Mouse (Mus musculus) embryonic facial prominence, embryonic 15.5 days (tissue): ENCODE results near the gene Trim25. TPM values are rescaled to one million over a fixed set of nuclear protein-coding genes. Genes with fewer than 3 reads are reported as not detected.
"Not testable (repeated sequence)": the region's sequence is repeated elsewhere in the genome, so short reads cannot be mapped to it uniquely, and the experiment has no call there.

Experiments used
- ATAC-seq: fragments of 200-750 bp; cut with Nextera tagmentation; 2 replicates; pipeline ENCODE4 v1.8.0; 2017; ENCODE audit warnings: low read depth, moderate TSS enrichment; ENCODE audit not compliant: insufficient number of reproducible peaks, low FRiP score, low TSS enrichment
- H3K27ac ChIP-seq: fragments of 300-500 bp; sonication (generic); replicated peaks from 2 replicates; pipeline ENCODE4 v1.5.1; 2015; ENCODE audit warnings: mild to moderate bottlenecking, inconsistent platforms
- H3K27me3 ChIP-seq: fragments of 300-500 bp; sonication (generic); 2 replicates; pipeline ENCODE4 v1.6.1; 2015; ENCODE audit warnings: inconsistent platforms
- H3K36me3 ChIP-seq: fragments of 300-500 bp; sonication (generic); 2 replicates; pipeline ENCODE4 v1.6.1; 2015; ENCODE audit warnings: mild to moderate bottlenecking, inconsistent platforms
- H3K4me1 ChIP-seq: fragments of 300-500 bp; sonication (generic); 2 replicates; pipeline ENCODE4 v1.6.1; 2015; ENCODE audit warnings: inconsistent platforms
- H3K4me2 ChIP-seq: fragments of 300-500 bp; sonication (generic); replicated peaks from 2 replicates; pipeline ENCODE4 v1.6.1; 2015; ENCODE audit warnings: mild to moderate bottlenecking, inconsistent platforms
- H3K4me3 ChIP-seq: fragments of 300-500 bp; sonication (generic); replicated peaks from 2 replicates; pipeline ENCODE4 v1.5.1; 2015; ENCODE audit warnings: mild to moderate bottlenecking, inconsistent platforms
- H3K9ac ChIP-seq: fragments of 300-500 bp; sonication (generic); 2 replicates; pipeline ENCODE4 v1.6.1; 2015; ENCODE audit warnings: inconsistent platforms
- H3K9me3 ChIP-seq: fragments of 300-500 bp; sonication (generic); replicated peaks from 2 replicates; pipeline ENCODE4 v1.6.1; 2016; ENCODE audit warnings: inconsistent platforms
- WGBS: fragments of 180-500 bp; shearing (Covaris S2); methylation state at CpG from one replicate; pipeline ENCODE4 v1.1.7; 2015; 5-methylcytosine and 5-hydroxymethylcytosine counted together
- polyA plus RNA-seq: library from polyadenylated mRNA; unstranded; fragments of >200 nt; fragmentation: Nextera tagmentation; extraction: Ambion mirVana; gene quantifications from 2 replicates; pipeline ENCODE4 v1.2.1, GENCODE M21; 2015

Gene Trim25
- polyA plus RNA-seq, 1 experiment from 2014 or later, result 13.4 TPM

DNA sequence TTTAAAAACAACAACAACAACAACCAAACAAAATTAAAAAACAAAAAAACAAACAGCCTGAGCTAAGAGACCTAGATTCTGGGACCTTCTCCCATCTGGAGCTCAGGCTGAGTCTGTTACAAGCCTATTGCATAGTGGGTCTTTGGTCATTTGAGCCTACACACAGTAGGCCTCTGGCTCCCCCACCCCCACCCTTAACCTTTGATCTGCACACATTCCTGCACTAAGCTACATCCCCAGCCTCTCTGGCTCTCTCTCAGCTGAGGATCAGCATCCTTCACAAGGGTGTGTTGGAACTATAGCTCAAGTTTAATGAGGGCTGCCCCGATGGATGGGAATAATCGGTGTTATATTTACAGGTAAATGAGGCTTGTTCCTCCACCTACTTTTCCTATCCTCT is 3.6 kb upstream of the Trim25 start:
- peaks cover 20% of the 10 kb centered on the region; the same call in 1 of the 2 replicates for H3K4me1 ChIP-seq
- H3K36me3 ChIP-seq, result peaks cover 7% of the 10 kb centered on the region
- H3K27me3 ChIP-seq, result peaks cover 14% of the 10 kb centered on the region
- no peak overlapping the region for H3K4me3 ChIP-seq
- ATAC-seq, result no peak
- no peaks in the 10 kb centered on the region for H3K9me3 ChIP-seq
- 85% methylated on average over 2 of the region's 2 CpGs for WGBS
- H3K4me2 ChIP-seq, result no peak overlapping the region
- no peak overlapping the region for H3K9ac ChIP-seq
- no peak overlapping the region for H3K27ac ChIP-seq

DNA sequence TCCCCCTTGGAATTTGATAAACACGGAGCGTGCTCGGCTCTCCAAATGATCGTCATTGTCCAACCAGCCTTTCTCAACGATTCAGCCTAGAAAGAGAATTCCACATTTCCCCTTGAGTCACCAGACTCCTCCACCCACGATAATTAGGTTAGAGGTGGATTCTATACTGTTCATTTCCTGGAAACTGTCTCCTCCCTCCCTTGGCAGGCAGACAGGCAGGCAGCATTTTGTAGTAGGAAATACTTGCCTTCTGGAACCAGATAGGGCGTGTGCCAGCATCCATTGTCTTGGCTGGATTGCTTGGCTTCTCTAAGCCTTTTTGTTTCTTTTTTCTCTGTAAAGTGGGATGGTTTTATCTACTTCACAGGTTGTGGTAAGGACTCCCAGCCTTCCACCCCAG is 2.7 kb upstream of the Trim25 start:
- Histone ChIP-seq H3K9me3 (no peaks in the 10 kb centered on the region), H3K27me3 (peaks cover 14% of the 10 kb centered on the region), H3K4me2 (no peak overlapping the region), H3K4me1 (peaks cover 20% of the 10 kb centered on the region; the same call in 1 of the 2 replicates), H3K9ac (no peak overlapping the region), H3K36me3 (no peaks in the 10 kb centered on the region), H3K4me3 (no peak overlapping the region), H3K27ac (peak overlapping the region; percentile 44; the same call in 1 of the 2 replicates)
- ATAC-seq, result no peak
- 43% methylated on average over 7 of the region's 7 CpGs for WGBS

DNA sequence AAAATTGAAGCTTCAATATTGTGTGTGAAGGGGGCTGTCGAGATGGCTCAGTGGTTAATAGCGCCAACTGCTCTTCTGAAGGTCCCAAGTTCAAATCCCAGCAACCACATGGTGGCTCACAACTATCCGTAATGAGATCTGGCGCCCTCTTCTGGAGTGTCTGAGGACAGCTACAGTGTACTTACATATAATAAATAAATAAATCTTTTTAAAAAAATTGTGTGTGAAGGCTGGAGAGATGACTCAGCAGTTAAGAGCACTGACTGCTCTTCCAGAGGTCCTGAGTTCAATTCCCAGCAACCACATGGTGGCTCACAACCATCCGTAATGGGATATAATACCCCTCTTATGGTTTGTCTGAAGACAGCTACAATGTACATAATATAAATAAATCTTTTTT is 1.8 kb upstream of the Trim25 start:
- peaks cover 14% of the 10 kb centered on the region for H3K27me3 ChIP-seq
- H3K4me1 ChIP-seq, result peaks cover 20% of the 10 kb centered on the region; the same call in 1 of the 2 replicates
- 87% methylated on average over 5 of the region's 5 CpGs for WGBS
- H3K4me2 ChIP-seq, H3K27ac ChIP-seq, H3K9me3 ChIP-seq, H3K9ac ChIP-seq, H3K4me3 ChIP-seq, ATAC-seq, H3K36me3 ChIP-seq: not testable (repeated sequence)

- 15% methylated on average over 3 of the region's 3 CpGs for WGBS
- Histone ChIP-seq H3K4me1 (peaks cover 28% of the 10 kb centered on the region), H3K9me3 (no peaks in the 10 kb centered on the region), H3K36me3 (no peaks in the 10 kb centered on the region), H3K4me3 (no peak overlapping the region), H3K4me2 (no peak overlapping the region), H3K27me3 (peaks cover 14% of the 10 kb centered on the region), H3K9ac (no peak overlapping the region), H3K27ac (no peak overlapping the region)
- no peak for ATAC-seq
Observed at GRCm38 (mm10) chr11:88998406-88998805, 770 bp upstream of the Trim25 start.

DNA sequence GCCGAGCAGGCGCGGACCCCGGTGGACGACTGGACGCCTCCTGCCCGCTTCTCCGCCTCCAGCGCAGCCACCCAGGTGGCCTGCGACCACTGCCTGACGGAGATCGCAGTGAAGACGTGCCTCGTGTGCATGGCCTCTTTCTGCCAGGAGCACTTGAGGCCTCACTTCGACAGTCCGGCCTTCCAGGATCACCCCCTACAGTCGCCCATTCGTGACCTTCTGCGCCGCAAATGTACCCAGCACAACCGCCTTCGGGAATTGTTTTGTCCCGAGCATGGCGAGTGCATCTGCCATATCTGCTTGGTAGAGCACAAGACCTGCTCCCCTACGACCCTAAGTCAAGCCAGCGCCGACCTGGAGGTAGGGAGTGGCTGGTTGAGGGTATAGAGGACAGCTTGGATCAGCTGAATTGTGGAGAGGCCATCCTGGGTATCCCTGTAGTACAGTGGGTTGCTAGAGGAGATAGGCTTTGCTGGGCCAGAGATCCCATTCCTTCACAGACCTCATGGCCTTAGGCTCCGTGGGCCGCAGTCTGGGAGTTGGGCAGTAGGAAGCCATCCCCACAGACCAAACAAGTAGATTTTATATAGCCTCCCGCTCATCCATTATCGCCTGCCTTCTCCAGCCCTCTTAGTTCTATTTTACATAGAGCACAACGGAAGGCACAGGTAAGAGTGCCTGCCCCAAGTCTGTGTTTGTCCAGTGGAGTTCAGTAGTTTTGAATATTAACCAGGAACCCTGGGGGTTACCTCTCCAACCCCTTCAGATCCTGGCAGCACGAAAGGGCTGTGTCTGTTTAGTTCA is 749 bp downstream of the Trim25 start:
- Histone ChIP-seq H3K4me3 (peak overlapping the region; percentile 56), H3K36me3 (no peaks in the 10 kb centered on the region), H3K4me2 (peak overlapping the region; percentile 72), H3K9ac (peak overlapping the region; percentile 43; the same call in 1 of the 2 replicates), H3K27me3 (peaks cover 14% of the 10 kb centered on the region), H3K27ac (0 out of 2 replicates have a peak overlapping the region, but pooled peaks have one; percentile 22), H3K9me3 (no peaks in the 10 kb centered on the region), H3K4me1 (peaks cover 28% of the 10 kb centered on the region)
- WGBS, result 31% methylated on average over 33 of the region's 33 CpGs
- no peak for ATAC-seq

DNA sequence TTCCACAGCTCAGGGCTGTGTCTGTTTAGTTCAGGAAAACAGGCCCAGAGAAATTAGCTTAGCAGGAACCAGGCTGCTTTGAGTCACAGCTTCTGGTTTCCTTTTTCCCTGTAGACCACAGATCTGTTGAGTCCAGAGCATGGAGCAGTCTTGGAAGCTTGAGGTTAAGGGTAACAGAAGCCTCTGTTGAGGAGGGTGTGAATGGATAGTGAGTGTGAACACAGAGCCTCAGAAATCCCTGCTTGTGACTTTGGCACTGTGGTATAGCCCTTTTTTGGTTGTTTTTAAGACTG is 1.3 kb downstream of the Trim25 start:
- Histone ChIP-seq H3K9ac (no peak overlapping the region), H3K27ac (no peak overlapping the region), H3K4me2 (peak overlapping the region; percentile 72), H3K27me3 (peaks cover 14% of the 10 kb centered on the region), H3K9me3 (no peaks in the 10 kb centered on the region), H3K36me3 (no peaks in the 10 kb centered on the region), H3K4me1 (peaks cover 28% of the 10 kb centered on the region), H3K4me3 (peak overlapping the region; percentile 56)
- ATAC-seq, result no peak

GRCm38 (mm10) chr11:89001569-89001968 is 2.4 kb downstream of the Trim25 start:
- no peak for ATAC-seq
- Histone ChIP-seq H3K4me3 (no peak overlapping the region), H3K36me3 (no peaks in the 10 kb centered on the region), H3K9me3 (no peaks in the 10 kb centered on the region), H3K9ac (no peak overlapping the region), H3K27me3 (peaks cover 14% of the 10 kb centered on the region), H3K4me2 (no peak overlapping the region), H3K4me1 (peaks cover 20% of the 10 kb centered on the region), H3K27ac (no peak overlapping the region)
- 89% methylated on average over 7 of the region's 7 CpGs for WGBS

GRCm38 (mm10) chr11:89002068-89002467 is 2.9 kb downstream of the Trim25 start:
- no peak overlapping the region for H3K9ac ChIP-seq
- WGBS, result 90% methylated on average over 5 of the region's 5 CpGs
- H3K4me2 ChIP-seq, result no peak overlapping the region
- H3K36me3 ChIP-seq, result no peaks in the 10 kb centered on the region
- no peak overlapping the region for H3K27ac ChIP-seq
- H3K4me3 ChIP-seq, result no peak overlapping the region
- H3K9me3 ChIP-seq, result no peaks in the 10 kb centered on the region
- no peak for ATAC-seq
- H3K27me3 ChIP-seq, result peaks cover 14% of the 10 kb centered on the region
- peaks cover 20% of the 10 kb centered on the region for H3K4me1 ChIP-seq

GRCm38 (mm10) chr11:89002621-89003020 is 3.4 kb downstream of the Trim25 start:
- Histone ChIP-seq H3K4me3 (no peak overlapping the region), H3K27me3 (peaks cover 14% of the 10 kb centered on the region), H3K4me1 (peaks cover 20% of the 10 kb centered on the region), H3K9me3 (no peaks in the 10 kb centered on the region), H3K9ac (no peak overlapping the region), H3K27ac (no peak overlapping the region), H3K36me3 (no peaks in the 10 kb centered on the region), H3K4me2 (no peak overlapping the region)
- ATAC-seq, result no peak
- WGBS, result 66% methylated on average over 5 of the region's 5 CpGs

DNA sequence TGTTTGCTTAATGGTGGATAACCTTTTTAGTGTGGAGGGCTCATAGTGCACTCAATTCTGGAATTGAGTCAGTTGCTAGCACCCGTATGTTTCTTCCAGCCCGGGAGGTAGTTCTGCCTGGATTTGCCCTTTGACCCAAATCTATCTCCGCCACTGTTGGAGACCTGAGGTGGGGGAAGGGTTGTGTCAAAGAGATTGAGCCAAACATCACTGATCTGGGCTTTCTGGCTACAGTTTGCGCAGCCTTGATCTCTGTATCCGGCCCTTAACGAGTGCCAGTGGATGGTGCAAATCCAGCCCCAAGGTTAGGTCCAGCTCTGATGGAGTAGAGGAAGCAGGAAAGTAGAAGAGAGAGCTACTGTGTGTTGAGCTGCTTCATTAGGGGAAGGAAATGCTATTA is 3.9 kb downstream of the Trim25 start:
- Histone ChIP-seq H3K36me3 (no peaks in the 10 kb centered on the region), H3K27ac (no peak overlapping the region), H3K9ac (no peak overlapping the region), H3K27me3 (peaks cover 14% of the 10 kb centered on the region), H3K9me3 (no peaks in the 10 kb centered on the region), H3K4me3 (no peak overlapping the region), H3K4me2 (no peak overlapping the region), H3K4me1 (peaks cover 20% of the 10 kb centered on the region)
- no peak for ATAC-seq
- WGBS, result 50% methylated on average over 6 of the region's 6 CpGs

DNA sequence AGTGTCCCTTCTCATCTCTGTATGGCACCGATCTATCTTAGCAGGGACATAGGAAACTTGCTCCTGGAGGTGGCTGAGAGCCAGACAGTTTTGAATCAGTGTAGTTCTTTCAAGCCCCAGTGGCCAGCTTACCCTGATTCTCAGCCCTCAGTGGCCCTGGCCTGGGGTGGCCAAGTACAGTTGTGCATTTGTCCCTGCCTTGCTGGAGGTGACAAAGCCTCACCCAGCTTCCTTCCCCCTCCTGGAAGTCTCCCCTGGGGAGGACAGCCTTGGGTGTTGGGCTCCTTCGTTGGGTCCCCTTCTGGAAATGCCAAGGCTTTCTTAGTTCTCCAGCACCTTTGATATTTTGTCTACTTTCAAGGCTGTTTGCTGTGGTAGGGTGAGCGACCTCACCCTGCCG is 4.5 kb downstream of the Trim25 start:
- no peak overlapping the region for H3K9ac ChIP-seq
- H3K4me2 ChIP-seq, result no peak overlapping the region
- H3K9me3 ChIP-seq, result no peaks in the 10 kb centered on the region
- H3K4me1 ChIP-seq, result peaks cover 20% of the 10 kb centered on the region
- no peak overlapping the region for H3K27ac ChIP-seq
- ATAC-seq, result no peak
- H3K27me3 ChIP-seq, result peaks cover 13% of the 10 kb centered on the region
- no peak overlapping the region for H3K4me3 ChIP-seq
- H3K36me3 ChIP-seq, result no peaks in the 10 kb centered on the region
- 65% methylated on average over 4 of the region's 4 CpGs for WGBS

DNA sequence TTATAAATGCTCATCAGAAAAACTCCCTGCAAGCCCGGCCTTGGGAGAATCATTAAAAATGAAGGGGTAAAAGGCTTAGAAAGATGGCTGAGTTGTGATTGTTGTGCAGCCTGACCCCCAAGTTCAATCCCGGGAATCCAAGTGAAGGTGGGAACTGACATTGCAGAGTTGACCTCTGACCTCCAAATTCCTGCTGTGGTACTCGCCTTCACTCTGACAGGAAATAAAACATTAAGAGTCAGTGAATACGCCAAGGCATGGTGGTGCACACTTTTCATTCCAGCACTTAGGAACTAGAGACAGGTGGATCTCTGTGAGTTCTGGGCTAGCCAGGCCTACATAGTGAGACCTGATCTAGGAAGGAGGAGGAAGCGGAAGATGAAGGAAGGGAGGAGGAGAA is 6.3 kb downstream of the Trim25 start:
- H3K4me2 ChIP-seq, result no peak overlapping the region
- ATAC-seq, result no peak
- H3K9ac ChIP-seq, result no peak overlapping the region
- H3K4me3 ChIP-seq, result no peak overlapping the region
- H3K4me1 ChIP-seq, result peaks cover 12% of the 10 kb centered on the region; the same call in 1 of the 2 replicates
- H3K9me3 ChIP-seq, result no peaks in the 10 kb centered on the region
- no peak overlapping the region for H3K27ac ChIP-seq
- H3K27me3 ChIP-seq, result no peaks in the 10 kb centered on the region
- 53% methylated on average over 5 of the region's 5 CpGs for WGBS
- H3K36me3 ChIP-seq, result no peaks in the 10 kb centered on the region
